Mouse (Mus musculus): ENCODE data around the gene Trcg1. TPM values are rescaled to one million over a fixed set of nuclear protein-coding genes. Genes with fewer than 3 reads are reported as not detected.

Trcg1 gene
- polyA plus RNA-seq (2012; ENCODE audit: low replicate concordance), result not detected in 2 replicates

DNA sequence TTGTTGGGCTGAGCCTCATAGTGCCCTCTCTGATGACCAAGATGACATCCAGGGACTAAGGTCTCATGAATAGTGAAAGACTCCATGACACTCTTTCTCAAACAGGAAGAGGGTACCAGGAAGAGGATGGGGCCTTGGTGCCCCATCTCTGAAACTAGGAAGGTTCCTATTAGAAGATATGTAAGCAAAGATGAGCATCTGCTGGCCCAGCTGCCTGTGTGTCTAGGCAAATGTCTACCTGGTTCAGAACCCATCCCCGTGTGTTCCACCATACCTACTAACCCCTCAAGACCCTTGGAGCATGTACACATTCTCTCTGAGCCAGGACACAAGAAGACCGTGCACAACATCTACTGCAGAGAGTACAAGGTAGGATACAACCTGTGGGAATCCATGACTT is at the start of gene Trcg1:
Gene Trcg1, plus strand, starts transcription at position 301 of the 400 bp plus-strand sequence.

DNA sequence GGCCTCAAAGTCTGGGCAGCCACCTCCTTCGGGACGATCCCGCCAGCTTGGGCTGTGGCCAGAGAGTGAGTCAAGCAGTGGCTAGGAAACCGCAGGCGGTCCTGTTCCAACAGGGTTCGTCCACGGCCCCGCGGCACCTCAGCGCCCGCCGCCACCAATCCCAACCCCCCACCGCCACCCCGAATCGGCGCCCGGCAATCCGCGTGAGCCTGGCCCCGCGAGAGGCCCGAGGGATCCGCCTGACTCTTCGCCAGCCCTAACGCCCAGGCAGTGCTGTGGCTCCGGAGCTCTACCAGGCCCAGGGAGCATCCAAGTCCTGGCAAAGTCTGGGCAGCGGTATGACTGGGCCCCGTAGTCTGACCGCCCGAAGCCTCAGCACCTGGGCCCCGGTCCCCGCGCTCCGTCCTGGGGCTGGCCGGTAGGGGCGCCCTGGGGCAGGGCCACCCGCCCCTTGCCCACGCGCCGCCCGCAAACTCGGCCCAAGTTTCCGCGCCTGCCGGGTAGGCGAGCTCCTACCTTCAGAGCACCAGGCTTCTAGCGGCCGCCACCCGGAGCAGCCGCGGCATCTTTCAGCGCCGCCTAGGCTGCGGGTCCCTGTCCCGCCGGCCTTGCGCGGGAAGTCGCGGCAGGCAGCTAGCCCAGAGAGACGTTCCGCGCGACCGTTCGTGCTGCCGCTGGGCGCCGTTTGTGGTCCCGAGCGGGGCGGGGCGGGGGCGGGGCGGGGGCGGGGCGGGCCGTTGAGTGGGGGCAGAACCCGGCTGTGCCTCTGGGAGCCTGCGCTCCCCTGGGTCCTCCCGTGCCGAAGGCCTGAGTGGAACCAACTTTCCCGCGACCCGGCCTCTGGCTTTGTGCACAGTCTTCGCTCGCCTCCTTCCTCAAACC is 25.8 kb downstream of the Trcg1 start, which contains the start of gene 1700017B05Rik:
Gene 1700017B05Rik, minus strand, starts transcription at position 700 of the 882 bp plus-strand sequence.

Other genes with a start within 250 kb of the Trcg1 start
- 20.4 and 50.4 TPM in 2 replicates for gene Ptpn9, start 241.6 kb upstream of the Trcg1 start, polyA plus RNA-seq (2012; ENCODE audit: low replicate concordance)
- gene Sin3a, start 164.5 kb upstream of the Trcg1 start, polyA plus RNA-seq (2012; ENCODE audit: low replicate concordance), result 23.2 and 26.4 TPM in 2 replicates
- 105 and 114 TPM in 2 replicates for gene Man2c1, start 105.9 kb upstream of the Trcg1 start, polyA plus RNA-seq (2012; ENCODE audit: low replicate concordance)
- gene Neil1, start 88.3 kb upstream of the Trcg1 start, polyA plus RNA-seq (2012; ENCODE audit: low replicate concordance), result 24.0 and 44.5 TPM in 2 replicates
- 78.8 and 92.0 TPM in 2 replicates for gene Commd4, start 78.2 kb upstream of the Trcg1 start, polyA plus RNA-seq (2012; ENCODE audit: low replicate concordance)
- 58.6 and 95.9 TPM in 2 replicates for gene 1700017B05Rik, start 26.1 kb downstream of the Trcg1 start, polyA plus RNA-seq (2012; ENCODE audit: low replicate concordance)
- gene Ppcdc, start 203.6 kb downstream of the Trcg1 start, polyA plus RNA-seq (2012; ENCODE audit: low replicate concordance), result 12.9 and 25.2 TPM in 2 replicates
- 6.0 and 7.6 TPM in 2 replicates for gene Scamp5, start 231.5 kb downstream of the Trcg1 start, polyA plus RNA-seq (2012; ENCODE audit: low replicate concordance)

Measured in hematopoietic multipotent progenitor cell, adult 10-12 weeks (in vitro differentiated cells).